Mouse (Mus musculus) urinary bladder, postnatal 10 days (tissue): ENCODE results near the gene Lin28b.
"Not testable (repeated sequence)": the region's sequence is repeated elsewhere in the genome, so short reads cannot be mapped to it uniquely, and the experiment has no call there.

Experiments
- DNase-seq: peaks from one replicate; pipeline ENCODE4 v3.0.0; 2022; ENCODE audit warnings: low spot score

The Lin28b gene

GRCm38 (mm10) chr10:45410624-45411341 is 75.4 kb downstream of the Lin28b start:
- no peak for DNase-seq

GRCm38 (mm10) chr10:45399702-45400243 is 86.4 kb downstream of the Lin28b start:
- DNase-seq, result no peak

GRCm38 (mm10) chr10:45398211-45398610 is 88.0 kb downstream of the Lin28b start:
- no peak for DNase-seq

- no peak for DNase-seq
Measured at GRCm38 (mm10) chr10:45382637-45382958, 103.6 kb downstream of the Lin28b start.

GRCm38 (mm10) chr10:45381937-45382636 is 104.1 kb downstream of the Lin28b start:
- DNase-seq, result no peak

GRCm38 (mm10) chr10:45378269-45378668 is 107.9 kb downstream of the Lin28b start:
- DNase-seq, result no peak

GRCm38 (mm10) chr10:45372994-45373692 is 113.1 kb downstream of the Lin28b start:
- DNase-seq, result no peak

GRCm38 (mm10) chr10:45370545-45370944 is 115.7 kb downstream of the Lin28b start:
- DNase-seq, result no peak

GRCm38 (mm10) chr10:45369639-45370038 is 116.6 kb downstream of the Lin28b start:
- no peak for DNase-seq

- no peak for DNase-seq
Measured at GRCm38 (mm10) chr10:45366987-45367705, 119.0 kb downstream of the Lin28b start.

GRCm38 (mm10) chr10:45363396-45363795 is 122.8 kb downstream of the Lin28b start:
- no peak for DNase-seq

GRCm38 (mm10) chr10:45356091-45356490 is 130.1 kb downstream of the Lin28b start:
- no peak for DNase-seq

GRCm38 (mm10) chr10:45348143-45348542 is 138.1 kb downstream of the Lin28b start:
- not testable (repeated sequence) for DNase-seq

- DNase-seq, result no peak
Measured at GRCm38 (mm10) chr10:45345217-45345616, 141.0 kb downstream of the Lin28b start.

GRCm38 (mm10) chr10:45344381-45344780 is 141.8 kb downstream of the Lin28b start:
- no peak for DNase-seq

GRCm38 (mm10) chr10:45339106-45339505 is 147.1 kb downstream of the Lin28b start:
- DNase-seq, result no peak

- no peak for DNase-seq
Measured at GRCm38 (mm10) chr10:45335434-45336422, 150.5 kb downstream of the Lin28b start, which contains the start of gene Bves. TSS of gene Bves (plus strand) at chr10:45335772.

- no peak for DNase-seq
Measured at GRCm38 (mm10) chr10:45334925-45335324, 151.3 kb downstream of the Lin28b start.

GRCm38 (mm10) chr10:45328196-45329000 is 157.8 kb downstream of the Lin28b start:
- no peak for DNase-seq
